Mouse (Mus musculus): Measurements from ENCODE around the gene Znrf1. TPM values are rescaled to one million over a fixed set of nuclear protein-coding genes. Genes with fewer than 3 reads are reported as not detected.

The Znrf1 gene
- total and polyA plus RNA-seq, 2 experiments from 2014 or later = 96.5 to 234 TPM

DNA sequence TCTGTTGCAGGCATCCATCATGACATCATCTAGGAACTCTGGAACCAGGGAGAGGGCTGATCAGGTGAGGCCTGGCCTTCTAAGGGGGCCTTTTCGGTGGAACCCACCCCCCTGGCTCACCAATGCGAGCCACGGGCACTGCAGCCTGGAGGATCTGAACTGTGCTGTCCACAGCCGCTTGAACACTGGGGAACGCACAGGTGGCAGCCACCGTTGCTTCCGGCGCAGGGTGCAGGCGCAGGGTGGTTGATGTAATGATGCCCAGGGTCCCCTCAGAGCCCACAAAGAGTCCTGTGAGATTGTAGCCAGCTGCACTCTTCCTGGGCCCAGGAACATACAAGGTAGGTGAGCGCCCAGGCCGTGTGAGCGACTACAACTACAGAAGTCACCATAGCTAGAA, 92.5 kb downstream of the Znrf1 start:
- peaks cover 5% of the 10 kb centered on the region for H3K36me3 ChIP-seq (ENCODE audit: insufficient read depth, low read length)
- H3K9ac ChIP-seq (replicated peaks; ENCODE audit: low read length, poor library complexity, severe bottlenecking) = no peak overlapping the region
- DNase-seq (ENCODE audit: low spot score) = no peak
- no peak for TF ChIP-seq CTCF (IDR thresholded peaks at IDR 0.05)
- H3K4me3 ChIP-seq (ENCODE audit: low read depth, low read length) = no peak overlapping the region
- no peak overlapping the region for H3K27ac ChIP-seq (ENCODE audit: low read depth, low read length)
- H3K4me2 ChIP-seq (ENCODE audit: low read depth, low read length, poor library complexity, severe bottlenecking) = no peak overlapping the region
- H3K27me3 ChIP-seq (ENCODE audit: insufficient read depth, low read length) = no peaks in the 10 kb centered on the region
- no peaks in the 10 kb centered on the region; the same call in 1 of the 2 replicates for H3K4me1 ChIP-seq (ENCODE audit: insufficient read depth, low read length)
- no peaks in the 10 kb centered on the region for H3K9me3 ChIP-seq (ENCODE audit: low read length)
- 95% methylated on average over 12 of the region's 12 CpGs for WGBS
- ATAC-seq (ENCODE audit: low FRiP score) = no peak

DNA sequence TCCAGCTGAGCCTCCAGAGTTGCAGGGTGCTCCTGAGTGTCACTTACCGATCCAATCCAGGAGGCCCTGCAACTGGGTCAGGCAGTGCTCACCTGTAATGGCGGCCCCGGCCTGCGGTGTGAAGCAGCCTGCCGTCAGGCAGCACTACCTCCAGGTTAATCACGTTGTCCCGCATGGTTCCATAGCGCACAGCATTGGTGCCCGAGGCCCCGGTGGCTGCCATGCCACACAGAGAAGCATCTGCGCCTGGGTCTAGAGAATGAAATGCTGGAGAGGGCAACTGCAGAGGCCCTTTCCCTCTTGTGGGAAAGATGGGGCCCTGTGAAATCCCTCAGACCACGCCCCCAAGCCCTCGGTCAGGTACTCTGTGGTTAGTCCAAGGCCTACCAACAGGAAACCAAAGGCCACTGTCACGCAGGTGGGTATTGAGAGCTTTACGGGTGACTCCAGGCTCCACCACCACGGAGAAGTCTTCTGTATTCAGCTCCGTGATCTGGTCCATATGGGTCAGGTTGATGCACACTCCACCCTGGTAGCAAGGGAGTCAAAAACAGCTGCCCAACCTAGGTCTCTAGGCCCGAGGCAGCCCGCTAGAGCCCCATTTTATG, 93.1 kb downstream of the Znrf1 start:
- WGBS = 93% methylated on average over 19 of the region's 19 CpGs
- TF ChIP-seq CTCF (IDR thresholded peaks at IDR 0.05) = no peak
- no peak overlapping the region for H3K4me2 ChIP-seq (ENCODE audit: low read depth, low read length, poor library complexity, severe bottlenecking)
- H3K9me3 ChIP-seq (ENCODE audit: low read length) = no peaks in the 10 kb centered on the region
- no peak overlapping the region for H3K4me3 ChIP-seq (ENCODE audit: low read depth, low read length)
- DNase-seq (ENCODE audit: low spot score) = no peak
- no peak for ATAC-seq (ENCODE audit: low FRiP score)
- H3K4me1 ChIP-seq (ENCODE audit: insufficient read depth, low read length) = no peaks in the 10 kb centered on the region; the same call in 1 of the 2 replicates
- no peak overlapping the region for H3K27ac ChIP-seq (ENCODE audit: low read depth, low read length)
- no peaks in the 10 kb centered on the region for H3K27me3 ChIP-seq (ENCODE audit: insufficient read depth, low read length)
- no peak overlapping the region for H3K9ac ChIP-seq (replicated peaks; ENCODE audit: low read length, poor library complexity, severe bottlenecking)
- peaks cover 3% of the 10 kb centered on the region for H3K36me3 ChIP-seq (ENCODE audit: insufficient read depth, low read length)

DNA sequence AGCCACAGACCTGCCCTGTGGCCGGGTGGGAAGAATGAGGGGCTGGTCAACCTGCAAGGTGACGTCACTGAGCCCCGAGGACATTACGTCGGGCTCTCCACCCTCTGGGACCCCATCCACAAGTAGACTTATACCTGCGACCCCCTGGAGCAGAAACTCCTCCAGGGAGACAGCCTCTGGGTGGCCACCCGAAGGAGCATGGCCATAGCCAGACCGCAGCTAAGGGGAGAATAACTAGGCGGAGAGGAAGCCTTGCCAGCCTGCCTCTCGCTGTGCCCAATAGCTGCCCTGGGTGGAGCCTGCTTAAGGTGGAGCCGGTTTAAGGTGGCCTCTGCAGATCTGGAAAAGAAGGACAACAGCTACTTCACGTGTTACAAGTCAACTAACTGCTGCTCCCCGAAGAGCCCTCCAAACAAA, 94.2 kb downstream of the Znrf1 start, which contains the start of gene Ldhd:
TSS of gene Ldhd (minus strand) at position 270 of the 417 bp plus-strand sequence.
- no peak for TF ChIP-seq CTCF (IDR thresholded peaks at IDR 0.05)
- peak; percentile 49 for DNase-seq (ENCODE audit: low spot score)
- peak within 1 kb of the TSS; percentile 40; the same call in 1 of the 2 replicates for H3K9ac ChIP-seq (replicated peaks; ENCODE audit: low read length, poor library complexity, severe bottlenecking)

DNA sequence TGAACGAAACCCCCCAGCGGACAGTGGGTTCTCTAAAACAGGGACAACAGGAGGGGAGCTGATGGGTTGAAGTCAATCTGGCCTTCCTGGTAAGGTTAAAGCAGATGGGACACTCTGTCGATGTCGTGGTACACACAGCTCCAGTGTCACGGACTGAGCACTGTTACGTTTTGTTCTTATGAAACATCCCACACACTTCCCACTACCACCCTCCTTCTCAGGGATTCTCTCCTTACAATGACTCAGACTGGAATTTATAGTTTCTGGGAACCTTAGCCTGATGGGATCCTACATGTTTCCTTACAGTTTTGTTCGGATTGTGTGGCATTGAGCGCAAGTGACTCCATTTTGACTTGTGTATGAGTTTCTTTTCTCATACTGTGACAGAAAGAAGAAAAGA, 95.7 kb downstream of the Znrf1 start:
- Histone ChIP-seq H3K36me3 (ENCODE audit: insufficient read depth, low read length) (no peaks in the 10 kb centered on the region; the same call in 1 of the 2 replicates), H3K4me2 (ENCODE audit: low read depth, low read length, poor library complexity, severe bottlenecking) (no peak overlapping the region), H3K27ac (ENCODE audit: low read depth, low read length) (no peak overlapping the region), H3K4me3 (ENCODE audit: low read depth, low read length) (no peak overlapping the region), H3K27me3 (ENCODE audit: insufficient read depth, low read length) (no peaks in the 10 kb centered on the region), H3K9me3 (ENCODE audit: low read length) (no peaks in the 10 kb centered on the region), H3K9ac (replicated peaks; ENCODE audit: low read length, poor library complexity, severe bottlenecking) (no peak overlapping the region), H3K4me1 (ENCODE audit: insufficient read depth, low read length) (no peaks in the 10 kb centered on the region; the same call in 1 of the 2 replicates)
- no peak for TF ChIP-seq CTCF (IDR thresholded peaks at IDR 0.05)
- WGBS = 92% methylated on average over 8 of the region's 8 CpGs
- ATAC-seq (ENCODE audit: low FRiP score) (no peak), DNase-seq (ENCODE audit: low spot score) (no peak)

More for the DNA sequence above, 94.2 kb downstream of the Znrf1 start, which contains the start of gene Ldhd:
- WGBS = 32% methylated on average over 13 of the region's 13 CpGs
- peak within 1 kb of the TSS; percentile 34 for H3K4me3 ChIP-seq (ENCODE audit: low read depth, low read length)
- H3K4me1 ChIP-seq (ENCODE audit: insufficient read depth, low read length) = no peaks in the 10 kb centered on the region; the same call in 1 of the 2 replicates
- H3K27me3 ChIP-seq (ENCODE audit: insufficient read depth, low read length) = no peaks in the 10 kb centered on the region
- H3K27ac ChIP-seq (ENCODE audit: low read depth, low read length) = no peak within 1 kb of the TSS
- H3K36me3 ChIP-seq (ENCODE audit: insufficient read depth, low read length) = no peaks in the 10 kb centered on the region; the same call in 1 of the 2 replicates
- peak; percentile 44 for ATAC-seq (ENCODE audit: low FRiP score)
- peak within 1 kb of the TSS; percentile 61 for H3K4me2 ChIP-seq (ENCODE audit: low read depth, low read length, poor library complexity, severe bottlenecking)
- H3K9me3 ChIP-seq (ENCODE audit: low read length) = no peaks in the 10 kb centered on the region

DNA sequence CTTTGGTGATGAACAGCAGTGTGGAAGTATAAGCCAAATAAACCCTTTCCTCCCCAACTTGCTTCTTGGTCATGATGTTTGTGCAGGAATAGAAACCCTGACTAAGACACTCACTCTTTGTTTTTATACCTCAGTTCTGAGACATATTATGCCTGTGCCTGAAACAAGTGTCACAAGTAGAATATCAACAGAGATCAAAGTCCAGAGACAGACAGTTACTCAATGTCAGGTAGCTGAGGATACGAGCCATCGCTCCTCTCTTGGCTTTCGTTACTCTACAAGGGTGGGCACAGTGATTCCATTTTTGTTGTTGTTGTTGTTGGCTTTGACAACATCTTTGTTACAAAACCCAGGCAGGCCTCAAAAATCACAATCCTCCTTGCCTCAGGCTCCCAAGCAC, 97.1 kb downstream of the Znrf1 start:
- Histone ChIP-seq H3K9ac (replicated peaks; ENCODE audit: low read length, poor library complexity, severe bottlenecking) (no peak overlapping the region), H3K27ac (ENCODE audit: low read depth, low read length) (no peak overlapping the region), H3K4me1 (ENCODE audit: insufficient read depth, low read length) (no peaks in the 10 kb centered on the region; the same call in 1 of the 2 replicates), H3K4me2 (ENCODE audit: low read depth, low read length, poor library complexity, severe bottlenecking) (no peak overlapping the region), H3K4me3 (ENCODE audit: low read depth, low read length) (no peak overlapping the region), H3K27me3 (ENCODE audit: insufficient read depth, low read length) (no peaks in the 10 kb centered on the region), H3K36me3 (ENCODE audit: insufficient read depth, low read length) (no peaks in the 10 kb centered on the region), H3K9me3 (ENCODE audit: low read length) (no peaks in the 10 kb centered on the region)
- ATAC-seq (ENCODE audit: low FRiP score) (no peak), DNase-seq (ENCODE audit: low spot score) (no peak)
- no peak for TF ChIP-seq CTCF (IDR thresholded peaks at IDR 0.05)
- 97% methylated on average over 3 of the region's 3 CpGs for WGBS

DNA sequence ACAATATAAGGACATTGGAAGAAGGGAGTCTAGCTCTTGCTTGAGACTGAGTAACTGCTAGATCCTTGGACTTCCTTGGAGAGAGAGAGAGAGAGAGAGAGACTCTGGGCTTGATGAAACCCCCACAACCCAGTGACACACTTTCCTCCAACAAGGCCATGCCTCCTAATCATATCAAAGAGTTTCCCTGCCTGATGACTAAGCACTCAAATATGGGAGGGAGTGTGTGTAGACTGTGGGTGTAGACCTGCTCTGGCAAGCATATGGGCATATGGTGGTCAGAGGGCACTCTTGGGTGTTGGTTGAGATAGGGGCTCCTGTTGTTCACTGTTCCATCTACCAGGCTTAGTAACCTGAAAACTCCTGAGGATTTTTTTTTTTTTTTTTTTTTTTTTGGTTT, 102.2 kb downstream of the Znrf1 start:
- Histone ChIP-seq H3K27ac (ENCODE audit: low read depth, low read length) (no peak overlapping the region), H3K9me3 (ENCODE audit: low read length) (no peaks in the 10 kb centered on the region), H3K9ac (replicated peaks; ENCODE audit: low read length, poor library complexity, severe bottlenecking) (no peak overlapping the region), H3K36me3 (ENCODE audit: insufficient read depth, low read length) (no peaks in the 10 kb centered on the region), H3K27me3 (ENCODE audit: insufficient read depth, low read length) (no peaks in the 10 kb centered on the region), H3K4me1 (ENCODE audit: insufficient read depth, low read length) (no peaks in the 10 kb centered on the region), H3K4me2 (ENCODE audit: low read depth, low read length, poor library complexity, severe bottlenecking) (no peak overlapping the region), H3K4me3 (ENCODE audit: low read depth, low read length) (no peak overlapping the region)
- no peak for TF ChIP-seq CTCF (IDR thresholded peaks at IDR 0.05)
- DNase-seq (ENCODE audit: low spot score) = no peak
- no peak for ATAC-seq (ENCODE audit: low FRiP score)
